In the genomic region with DNA sequence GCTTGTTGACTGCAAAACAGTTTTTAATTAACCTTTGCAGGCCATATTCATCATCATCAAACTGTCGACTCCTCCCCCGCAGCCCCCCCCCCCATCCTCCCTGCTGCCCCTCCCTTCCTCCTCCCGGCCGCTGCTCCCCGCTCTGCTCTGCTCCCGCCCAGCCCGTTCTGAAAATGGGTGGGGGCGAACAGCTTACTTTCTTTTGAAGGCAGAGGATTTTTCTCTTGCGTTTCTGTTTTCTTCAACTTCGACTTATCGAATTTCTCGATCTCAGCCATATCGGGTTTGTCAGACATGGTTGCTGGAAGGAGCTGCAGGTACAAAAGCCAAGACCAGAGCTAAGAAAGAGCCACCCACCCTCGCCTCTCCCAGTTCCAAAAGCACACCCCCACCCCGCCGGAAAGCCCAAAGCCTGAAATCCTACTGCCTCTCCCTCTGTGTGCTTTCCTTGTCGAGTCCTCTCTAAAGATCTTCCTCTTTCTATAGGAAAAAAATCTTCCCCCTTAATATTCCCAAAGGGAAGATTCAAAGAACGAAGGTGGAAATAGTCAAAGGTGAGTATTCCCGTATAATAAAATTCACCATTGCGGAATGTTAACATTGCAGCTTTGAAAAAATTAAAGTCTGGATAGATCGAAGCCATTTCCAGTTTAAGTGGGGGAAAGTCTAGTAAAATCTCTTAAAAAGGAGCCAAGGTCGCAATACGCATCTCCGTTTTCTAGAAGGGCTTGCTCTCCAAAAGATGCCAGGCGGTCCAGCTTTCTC, we compare ENCODE assay signal across 8 mouse cellular contexts. TPM values are rescaled to one million over a fixed set of nuclear protein-coding genes. Genes with fewer than 3 reads are reported as not detected.
DNase-seq lines count a peak whose midpoint lies in the region; ATAC-seq and TF ChIP-seq lines count a peak whose summit lies in the region.

No protein-coding gene starts in this region.

- H3K36me3 ChIP-seq in forebrain, postnatal 0 days (ENCODE audit: insufficient read depth): 0 out of 2 replicates have a peak, but pooled peaks cover 3% of the 10 kb centered on the region
- no peaks in the 10 kb centered on the region for H3K36me3 ChIP-seq in intestine, postnatal 0 days (ENCODE audit: control insufficient read depth, insufficient read depth)
- H3K36me3 ChIP-seq in midbrain, embryonic 10.5 days: peaks cover 10% of the 10 kb centered on the region

- H3K9me3 ChIP-seq in forebrain, postnatal 0 days (ENCODE audit: low read length): no peaks in the 10 kb centered on the region
- H3K9me3 ChIP-seq in intestine, postnatal 0 days (ENCODE audit: control insufficient read depth): no peaks in the 10 kb centered on the region
- no peaks in the 10 kb centered on the region for H3K9me3 ChIP-seq in midbrain, embryonic 10.5 days (replicated peaks)

- peak overlapping the region; percentile 84 for H3K9ac ChIP-seq in forebrain, postnatal 0 days
- peak overlapping the region; percentile 81 for H3K9ac ChIP-seq in intestine, postnatal 0 days (ENCODE audit: low read depth, low read length)

- peak overlapping the region; percentile 60 for H3K4me3 ChIP-seq in forebrain, postnatal 0 days (ENCODE audit: low read depth, low read length)
- peak overlapping the region; percentile 65 for H3K4me3 ChIP-seq in intestine, postnatal 0 days (ENCODE audit: low read depth, low read length)
- peak overlapping the region; percentile 66 for H3K4me3 ChIP-seq in midbrain, embryonic 10.5 days

- no peaks in the 10 kb centered on the region for H3K27me3 ChIP-seq in forebrain, postnatal 0 days (ENCODE audit: insufficient read depth, low read length)
- H3K27me3 ChIP-seq in intestine, postnatal 0 days (replicated peaks; ENCODE audit: control insufficient read depth, insufficient read depth, low read length): no peaks in the 10 kb centered on the region
- peaks cover 94% of the 10 kb centered on the region for H3K27me3 ChIP-seq in midbrain, embryonic 10.5 days (ENCODE audit: low read depth, poor library complexity, severe bottlenecking)

- peak overlapping the region; percentile 94 for H3K27ac ChIP-seq in forebrain, postnatal 0 days (ENCODE audit: low read depth, low read length)
- H3K27ac ChIP-seq in intestine, postnatal 0 days (ENCODE audit: low read depth, low read length): peak overlapping the region; percentile 84
- H3K27ac ChIP-seq in midbrain, embryonic 10.5 days (replicated peaks): peak overlapping the region; percentile 93

- 24% methylated on average over 25 of the region's 25 CpGs for WGBS in forebrain, postnatal 0 days
- 29% methylated on average over 25 of the region's 25 CpGs for WGBS in intestine, postnatal 0 days
- 19% methylated on average over 25 of the region's 25 CpGs for WGBS in midbrain, embryonic 10.5 days

- 0 out of 2 replicates have a peak, but pooled peaks cover 6% of the 10 kb centered on the region for H3K4me1 ChIP-seq in forebrain, postnatal 0 days (ENCODE audit: insufficient read depth)
- no peaks in the 10 kb centered on the region for H3K4me1 ChIP-seq in intestine, postnatal 0 days (replicated peaks; ENCODE audit: control insufficient read depth, insufficient read depth, low read length)
- H3K4me1 ChIP-seq in midbrain, embryonic 10.5 days: peaks cover 31% of the 10 kb centered on the region

- TF ChIP-seq CTCF in forebrain, postnatal 0 days (IDR thresholded peaks at IDR 0.05; ENCODE audit: low read depth): no peak
- no peak for TF ChIP-seq CTCF in intestine, postnatal 0 days (IDR thresholded peaks at IDR 0.05; ENCODE audit: low read depth)

- intact Hi-C loops in left cerebral cortex, postnatal 36 days (cut with DNase I): loop anchor here (5.0 to 10.0 kb wide), 4 partner anchors 101 to 546 kb away; no protein-coding TSS in a partner anchor

- DNase-seq in left cerebral cortex, postnatal 36 days (ENCODE audit: low spot score in 2 of 2): peak; percentile 22 to 26
- DNase-seq in left cerebral cortex, adult 11 months (ENCODE audit: low spot score): no peak
- DNase-seq in forebrain, postnatal 0 days: peak; percentile 63
- peak; percentile 33 for DNase-seq in midbrain, embryonic 10.5 days (ENCODE audit: low spot score)
- no peak for DNase-seq in c-Kit-positive CD71-positive TER-119-positive erythroid progenitor cells, embryonic 14.5 days (ENCODE audit: low spot score)
- DNase-seq in MN1 (ENCODE audit: low spot score): no peak

- peak overlapping the region; percentile 59 for H3K4me2 ChIP-seq in forebrain, postnatal 0 days (ENCODE audit: low read depth)
- H3K4me2 ChIP-seq in intestine, postnatal 0 days (replicated peaks; ENCODE audit: low read depth): peak overlapping the region; percentile 66

- peak; percentile 11 for ATAC-seq in activated CD4-positive, CD25-positive, alpha-beta regulatory T cell, adult 4 months
- peak; percentile 46; the same call in 1 of the 2 replicates for ATAC-seq in forebrain, postnatal 0 days
- no peak for ATAC-seq in intestine, postnatal 0 days

RNA-seq across cellular contexts. Expression of a gene that starts 1.2 kb away (rescaled TPM):
- total RNA-seq in left cerebral cortex, postnatal 36 days (2021): 100 to 1,000 TPM; 896 to 982 TPM
- polyA plus RNA-seq in activated CD4-positive, CD25-positive, alpha-beta regulatory T cell, adult 4 months (2017; shearing (Covaris generic)): over 10,000 TPM; 15,449 to 15,725 TPM
- total RNA-seq in forebrain, postnatal 0 days (2014; rRNA removed): 2,260 and 3,868 TPM in 2 replicates
- 5,725 and 7,393 TPM in 2 replicates for polyA plus RNA-seq in forebrain, postnatal 0 days (2015; fragmentation: Nextera tagmentation; extraction: Ambion mirVana)
- polyA plus RNA-seq in intestine, postnatal 0 days (2015; fragmentation: Nextera tagmentation; extraction: Ambion mirVana): 4,093 and 4,486 TPM in 2 replicates
- polyA plus RNA-seq in midbrain, embryonic 10.5 days (2016; fragmentation: Nextera tagmentation; extraction: Ambion mirVana): 3,605 and 4,052 TPM in 2 replicates

RNA-seq across cellular contexts. Expression of a gene that starts 56.2 kb away (rescaled TPM):
- under 1 TPM; 0.12 to 0.16 TPM for total RNA-seq in left cerebral cortex, postnatal 36 days (2021)
- not detected for polyA plus RNA-seq in activated CD4-positive, CD25-positive, alpha-beta regulatory T cell, adult 4 months (2017; shearing (Covaris generic))
- 0.31 and 0.52 TPM in 2 replicates for total RNA-seq in forebrain, postnatal 0 days (2014; rRNA removed)
- not detected in 2 replicates for polyA plus RNA-seq in forebrain, postnatal 0 days (2015; fragmentation: Nextera tagmentation; extraction: Ambion mirVana)
- polyA plus RNA-seq in intestine, postnatal 0 days (2015; fragmentation: Nextera tagmentation; extraction: Ambion mirVana): 0.14 and 0.34 TPM in 2 replicates
- polyA plus RNA-seq in midbrain, embryonic 10.5 days (2016; fragmentation: Nextera tagmentation; extraction: Ambion mirVana): 0.30 TPM in 1 of 2 replicates, not detected in the other

Comparison
In these comparisons a context has a peak if more than half of its experiments do, and no peak if none do; other contexts are left out.
1. DNase-seq: peak in left cerebral cortex, postnatal 36 days (2 of 2), forebrain, postnatal 0 days (single experiment) and midbrain, embryonic 10.5 days (single experiment); none in left cerebral cortex, adult 11 months (single experiment), c-Kit-positive CD71-positive TER-119-positive erythroid progenitor cells, embryonic 14.5 days (single experiment) and MN1 (single experiment).
2. Peak in every context shown above with its lines, with median percentiles within 50 percentile points of each other: H3K27ac ChIP-seq and H3K4me3 ChIP-seq.